ENCODE assay signal across 12 mouse cellular contexts in genomic region chr19:10801070-10801469, GRCm38 (mm10). TPM values are rescaled to one million over a fixed set of nuclear protein-coding genes. Genes with fewer than 3 reads are reported as not detected.
DNase-seq lines count a peak whose midpoint lies in the region; ATAC-seq and TF ChIP-seq lines count a peak whose summit lies in the region.
"Had no signal": no experiment of that assay in that cellular context is flagged by ENCODE, and none has a peak within 500 bp of the region (broad histone marks: within the 10 kb centered on the region; RNA-seq: fewer than 3 reads in every experiment).

No protein-coding gene starts in this region.

- TF ChIP-seq CTCF in kidney, adult 2 months (conservative IDR thresholded peaks at IDR 0.05; ENCODE audit: insufficient read depth, insufficient read length, low read depth, low read length), result no peak

- 67% methylated on average over 6 of the region's 6 CpGs for WGBS in embryonic facial prominence, embryonic 14.5 days
- WGBS in embryonic facial prominence, embryonic 10.5 days, result 84% methylated on average over 6 of the region's 6 CpGs
- 69% methylated on average over 6 of the region's 6 CpGs for WGBS in kidney, adult 2 months

- TF ChIP-seq POLR2A in kidney, adult 2 months (IDR thresholded peaks at IDR 0.05; ENCODE audit: low read depth, low read length), result no peak

- H3K27ac ChIP-seq in embryonic facial prominence, embryonic 14.5 days (replicated peaks; ENCODE audit: low read depth, low read length), result no peak overlapping the region
- H3K27ac ChIP-seq in embryonic facial prominence, embryonic 10.5 days (replicated peaks), result no peak overlapping the region
- H3K27ac ChIP-seq in kidney, adult 2 months (ENCODE audit: insufficient read depth, low read depth, low read length), result no peak overlapping the region
- H3K27ac ChIP-seq: heart, embryonic 10.5 days; kidney, postnatal 0 days had no signal

- no peak overlapping the region for H3K4me2 ChIP-seq in embryonic facial prominence, embryonic 14.5 days (ENCODE audit: low read depth, low read length)

- no peak for ATAC-seq in embryonic facial prominence, embryonic 14.5 days (ENCODE audit: low read depth)
- ATAC-seq in monocyte, adult 5-6 weeks (replicated peaks; ENCODE audit: insufficient number of reproducible peaks, low FRiP score, low TSS enrichment, poor library complexity, severe bottlenecking), result peak; percentile 47; the same call in 1 of the 2 replicates

- H3K4me1 ChIP-seq in embryonic facial prominence, embryonic 14.5 days (ENCODE audit: control insufficient read depth, insufficient read depth, low read length), result no peaks in the 10 kb centered on the region
- H3K4me1 ChIP-seq in embryonic facial prominence, embryonic 10.5 days, result no peaks in the 10 kb centered on the region
- no peaks in the 10 kb centered on the region for H3K4me1 ChIP-seq in kidney, adult 2 months (ENCODE audit: control insufficient read depth, insufficient read depth, low read length)
- H3K4me1 ChIP-seq: heart, embryonic 10.5 days had no signal

- no peak overlapping the region for H3K9ac ChIP-seq in embryonic facial prominence, embryonic 14.5 days (ENCODE audit: low read depth, low read length)

- no peaks in the 10 kb centered on the region for H3K9me3 ChIP-seq in embryonic facial prominence, embryonic 14.5 days (ENCODE audit: control insufficient read depth, low read length)
- H3K9me3 ChIP-seq in embryonic facial prominence, embryonic 10.5 days, result no peaks in the 10 kb centered on the region
- H3K9me3 ChIP-seq: heart, embryonic 10.5 days had no signal

- intact Hi-C loops in heart, postnatal 14 days (cut with DNase I), result no loop called here

- no peaks in the 10 kb centered on the region for H3K36me3 ChIP-seq in embryonic facial prominence, embryonic 14.5 days (ENCODE audit: control insufficient read depth, insufficient read depth, low read length)
- H3K36me3 ChIP-seq in embryonic facial prominence, embryonic 10.5 days (replicated peaks), result no peaks in the 10 kb centered on the region
- no peaks in the 10 kb centered on the region for H3K36me3 ChIP-seq in kidney, adult 2 months (ENCODE audit: control insufficient read depth, insufficient read depth, low read length)
- H3K36me3 ChIP-seq: heart, embryonic 10.5 days had no signal

- no peaks in the 10 kb centered on the region for H3K27me3 ChIP-seq in embryonic facial prominence, embryonic 14.5 days (replicated peaks; ENCODE audit: control insufficient read depth, insufficient read depth, low read length)
- H3K27me3 ChIP-seq in embryonic facial prominence, embryonic 10.5 days (replicated peaks; ENCODE audit: low read depth, poor library complexity, severe bottlenecking), result no peaks in the 10 kb centered on the region
- no peaks in the 10 kb centered on the region for H3K27me3 ChIP-seq in kidney, adult 2 months (replicated peaks; ENCODE audit: control insufficient read depth, insufficient read depth, low read length)

- no peak overlapping the region for H3K4me3 ChIP-seq in embryonic facial prominence, embryonic 14.5 days (ENCODE audit: low read depth, low read length)
- H3K4me3 ChIP-seq in embryonic facial prominence, embryonic 10.5 days, result no peak overlapping the region
- no peak overlapping the region for H3K4me3 ChIP-seq in kidney, adult 2 months (ENCODE audit: insufficient read depth, low read depth, low read length)
- H3K4me3 ChIP-seq: heart, embryonic 10.5 days had no signal

- DNase-seq in embryonic facial prominence, embryonic 14.5 days (ENCODE audit: low spot score), result peak; percentile 18
- DNase-seq in embryonic facial prominence, embryonic 10.5 days (ENCODE audit: low spot score), result no peak
- DNase-seq in brain, embryonic 18.5 days (ENCODE audit: low read depth, low spot score), result peak; percentile 52
- DNase-seq in layer of hippocampus, adult 9-10 months (ENCODE audit: low spot score), result peak; percentile 51
- no peak for DNase-seq in kidney, adult 2 months
- DNase-seq in heart, postnatal 14 days, result no peak
- no peak for DNase-seq in spleen, postnatal 10 days (ENCODE audit: low spot score in 2 of 2)
- DNase-seq: B cell, adult 2 months; lung, postnatal 14 days had no signal

RNA-seq across cellular contexts. Expression of gene Cd6, which starts 28.8 kb away (rescaled TPM):
- 0.07 TPM in 1 of 2 replicates, not detected in the other for polyA plus RNA-seq in embryonic facial prominence, embryonic 14.5 days (2014; fragmentation: Nextera tagmentation; extraction: Ambion mirVana)
- 0.09 and 0.15 TPM in 2 replicates for polyA plus RNA-seq in embryonic facial prominence, embryonic 10.5 days (2016; fragmentation: Nextera tagmentation; extraction: Ambion mirVana)
- 1.8 to 3.3 TPM (median 2.2 TPM) in 3 replicates for total RNA-seq in monocyte, adult 5-6 weeks (2017)
- polyA plus RNA-seq in kidney, adult 2 months (2012; rRNA removed), result 0.30 and 3.1 TPM in 2 replicates
- 1 to 10 TPM in 1 of 2 experiments, under 1 TPM in 1; 0.41 to 3.6 TPM for total RNA-seq in heart, postnatal 14 days (2021)
- polyA plus RNA-seq: heart, embryonic 10.5 days; kidney, postnatal 0 days had no signal

RNA-seq across cellular contexts. Expression of gene Slc15a3, which starts 38.5 kb away (rescaled TPM):
- 0.84 and 1.3 TPM in 2 replicates for polyA plus RNA-seq in embryonic facial prominence, embryonic 14.5 days (2014; fragmentation: Nextera tagmentation; extraction: Ambion mirVana)
- polyA plus RNA-seq in embryonic facial prominence, embryonic 10.5 days (2016; fragmentation: Nextera tagmentation; extraction: Ambion mirVana), result 0.43 and 0.77 TPM in 2 replicates
- total RNA-seq in monocyte, adult 5-6 weeks (2017), result 23.9 to 28.8 TPM (median 26.8 TPM) in 3 replicates
- 6.2 and 6.7 TPM in 2 replicates for polyA plus RNA-seq in kidney, adult 2 months (2012; rRNA removed)
- total RNA-seq in heart, postnatal 14 days (2021), result 1 to 10 TPM; 2.6 to 2.9 TPM

Comparison
In these comparisons a context has a peak if more than half of its experiments do, and no peak if none do; other contexts are left out.
1. DNase-seq: peak in embryonic facial prominence, embryonic 14.5 days (single experiment), brain, embryonic 18.5 days (single experiment) and layer of hippocampus, adult 9-10 months (single experiment); none in embryonic facial prominence, embryonic 10.5 days (single experiment), kidney, adult 2 months (single experiment), heart, postnatal 14 days (0 of 2) and spleen, postnatal 10 days (0 of 2).